Mouse (Mus musculus) ES-Bruce4 (cell line): ENCODE data around the gene Doc2g. TPM values are rescaled to one million over a fixed set of nuclear protein-coding genes. Genes with fewer than 3 reads are reported as not detected.

Experiments
- H3K27ac ChIP-seq: 2 replicates; pipeline ENCODE4 v1.5.1; 2012; ENCODE audit warnings: low read length, inconsistent platforms; ENCODE audit not compliant: insufficient read depth
- H3K27me3 ChIP-seq: 2 replicates; pipeline ENCODE4 v1.6.1; 2012; ENCODE audit warnings: mild to moderate bottlenecking, low read length, inconsistent platforms; ENCODE audit not compliant: control insufficient read depth, poor library complexity, insufficient read depth, severe bottlenecking
- H3K36me3 ChIP-seq: 2 replicates; pipeline ENCODE4 v1.6.1; 2012; ENCODE audit warnings: inconsistent platforms, mild to moderate bottlenecking, low read length, moderate library complexity; ENCODE audit not compliant: control insufficient read depth, poor library complexity, insufficient read depth, severe bottlenecking
- H3K4me1 ChIP-seq: one replicate; pipeline ENCODE4 v1.8.1; 2011; ENCODE audit warnings: low read length; ENCODE audit not compliant: control insufficient read depth, insufficient read depth
- H3K4me3 ChIP-seq: 2 replicates; pipeline ENCODE4 v1.5.1; 2011; ENCODE audit warnings: low read depth, mild to moderate bottlenecking, low read length
- H3K9ac ChIP-seq: 2 replicates; pipeline ENCODE4 v1.6.1; 2012; ENCODE audit warnings: low read depth, mild to moderate bottlenecking, inconsistent platforms; ENCODE audit not compliant: poor library complexity, severe bottlenecking
- H3K9me3 ChIP-seq: replicated peaks from 2 replicates; pipeline ENCODE4 v1.6.1; 2012; ENCODE audit warnings: mild to moderate bottlenecking, low read length, inconsistent platforms; ENCODE audit not compliant: control insufficient read depth, poor library complexity, insufficient read depth, severe bottlenecking
- CTCF ChIP-seq: IDR thresholded peaks from one replicate; pipeline ENCODE4 v1.8.1; 2011; ENCODE audit warnings: low read depth, low read length
- EP300 ChIP-seq: IDR thresholded peaks from 2 replicates; pipeline ENCODE4 v1.6.1; 2011; ENCODE audit warnings: low read depth, low read length; ENCODE audit not compliant: insufficient read depth
- POLR2A ChIP-seq: IDR thresholded peaks from one replicate; pipeline ENCODE4 v1.8.1; 2011; ENCODE audit warnings: low read length; ENCODE audit not compliant: insufficient read depth
- polyA plus RNA-seq: library from polyadenylated mRNA; stranded (reverse); fragments of >200 nt; gene quantifications from 2 replicates; pipeline ENCODE4 v1.2.4, GENCODE M21; 2011; ENCODE audit warnings: low read depth; ENCODE audit not compliant: missing spikeins, insufficient read depth, insufficient read length

The Doc2g gene
- polyA plus RNA-seq, 1 experiment: 3.6 TPM

DNA sequence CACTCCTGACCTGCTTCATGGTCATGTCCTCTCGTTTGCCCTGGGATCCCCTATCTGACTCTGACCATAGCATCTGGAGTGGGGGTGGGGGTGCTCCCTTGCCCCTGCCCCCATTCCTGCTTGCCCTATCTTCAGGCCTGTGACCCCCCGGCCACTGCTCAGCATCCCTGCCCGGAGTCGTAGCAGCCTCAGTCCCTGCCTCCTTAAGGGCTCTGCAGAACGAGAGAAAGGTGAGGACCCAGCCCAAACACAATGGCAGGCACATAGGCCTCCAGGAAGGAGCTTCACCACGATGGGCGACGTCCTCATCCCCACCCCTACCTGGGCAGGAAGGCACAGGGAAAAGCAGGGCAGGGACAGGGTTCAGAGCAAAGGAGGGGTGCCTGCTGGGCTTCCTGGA, 4.8 kb upstream of the Doc2g start:
- Histone ChIP-seq H3K4me1 (peaks cover 3% of the 10 kb centered on the region), H3K27ac (no peak overlapping the region), H3K9me3 (no peaks in the 10 kb centered on the region), H3K4me3 (no peak overlapping the region), H3K9ac (no peak overlapping the region), H3K36me3 (no peaks in the 10 kb centered on the region), H3K27me3 (no peaks in the 10 kb centered on the region)
- TF ChIP-seq POLR2A: no peak
- TF ChIP-seq CTCF: no peak
- no peak for TF ChIP-seq EP300

DNA sequence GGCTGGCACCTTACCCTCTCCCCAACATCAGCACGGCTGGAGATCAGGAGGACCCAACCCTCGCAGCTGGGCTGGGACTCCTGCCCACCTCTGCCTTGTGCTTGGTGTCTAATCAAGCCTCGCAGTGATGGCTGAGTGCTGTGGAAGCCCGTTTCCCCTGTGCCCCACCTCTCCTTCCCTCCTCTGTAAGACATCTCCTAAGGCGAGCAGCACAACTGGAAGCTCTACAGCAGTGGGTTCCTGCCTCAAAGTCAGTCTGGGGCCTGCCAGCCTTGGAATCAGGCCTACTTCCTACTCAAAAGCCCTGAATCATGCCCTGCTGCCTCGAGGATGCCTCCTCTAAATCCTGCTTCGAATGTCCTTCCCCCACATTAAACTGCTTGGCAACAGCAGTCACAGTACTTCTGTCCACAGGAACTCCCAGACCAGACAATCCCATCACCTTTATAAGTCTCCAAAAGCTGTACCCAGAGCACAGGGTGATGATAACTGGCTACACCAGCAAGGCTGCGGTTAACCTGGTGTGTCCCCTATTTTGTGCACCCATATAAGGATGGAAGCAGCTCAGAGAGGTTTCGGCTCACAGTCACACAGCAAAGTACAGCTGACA, 3.9 kb upstream of the Doc2g start:
- Histone ChIP-seq H3K4me3 (peak overlapping the region; percentile 65), H3K9ac (peak overlapping the region; percentile 78; the same call in 1 of the 2 replicates), H3K4me1 (peaks cover 3% of the 10 kb centered on the region), H3K27me3 (no peaks in the 10 kb centered on the region), H3K9me3 (no peaks in the 10 kb centered on the region), H3K36me3 (no peaks in the 10 kb centered on the region), H3K27ac (no peak overlapping the region)
- no peak for TF ChIP-seq CTCF
- no peak for TF ChIP-seq EP300
- TF ChIP-seq POLR2A: no peak

DNA sequence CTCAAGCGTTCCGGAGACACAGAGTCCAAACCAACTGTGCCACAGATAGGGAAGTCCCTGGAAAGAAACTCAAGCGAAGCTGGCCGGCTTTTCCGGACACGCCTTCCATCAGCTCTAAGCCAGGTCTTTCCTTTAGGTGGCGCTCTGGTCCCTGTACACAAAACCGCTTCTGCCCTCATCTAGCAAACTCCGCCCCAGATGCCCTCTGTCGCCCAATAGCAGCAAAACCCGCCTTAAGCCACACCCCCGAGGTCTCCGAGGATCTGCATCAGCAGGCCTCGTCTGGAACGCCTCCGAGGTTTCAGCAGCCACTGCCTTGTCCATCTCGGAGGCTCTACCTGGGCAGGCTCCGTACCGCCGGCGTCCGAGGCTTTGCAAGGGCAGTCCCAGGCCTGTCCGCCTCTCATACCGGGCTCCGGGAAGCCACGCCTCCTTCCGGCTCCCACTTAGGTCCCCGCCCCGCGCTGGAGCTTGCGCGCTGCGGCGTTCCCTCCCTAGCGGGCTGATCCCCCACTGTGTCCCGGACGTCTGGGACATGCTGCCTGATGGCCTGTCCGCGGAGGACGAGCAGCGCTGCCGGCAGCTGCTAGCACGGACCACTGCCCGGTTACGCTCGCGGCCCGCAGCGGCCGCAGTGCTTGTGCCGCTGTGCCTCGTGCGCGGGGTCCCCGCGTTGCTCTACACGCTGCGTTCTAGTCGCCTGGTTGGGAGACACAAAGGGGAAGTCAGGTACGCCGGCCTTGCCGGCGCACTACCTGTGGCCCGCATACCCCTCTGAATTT, 2.8 kb upstream of the Doc2g start, which contains the start of the genes Nudt8 and Gm49405:
Nudt8 (plus strand) TSS at position 462 of the 782 bp plus-strand sequence.
Gm49405 (plus strand) TSS at position 508 of the 782 bp plus-strand sequence.
- H3K4me1 ChIP-seq: peaks cover 3% of the 10 kb centered on the region
- H3K9ac ChIP-seq: peak within 1 kb of the TSS; percentile 78
- H3K9me3 ChIP-seq: no peaks in the 10 kb centered on the region
- H3K27me3 ChIP-seq: no peaks in the 10 kb centered on the region
- H3K4me3 ChIP-seq: peak within 1 kb of the TSS; percentile 83
- peak within 1 kb of the TSS; percentile 85 for H3K27ac ChIP-seq
- H3K36me3 ChIP-seq: no peaks in the 10 kb centered on the region
- TF ChIP-seq EP300: no peak
- TF ChIP-seq POLR2A: peak; percentile 76
- peak; percentile 70 for TF ChIP-seq CTCF

DNA sequence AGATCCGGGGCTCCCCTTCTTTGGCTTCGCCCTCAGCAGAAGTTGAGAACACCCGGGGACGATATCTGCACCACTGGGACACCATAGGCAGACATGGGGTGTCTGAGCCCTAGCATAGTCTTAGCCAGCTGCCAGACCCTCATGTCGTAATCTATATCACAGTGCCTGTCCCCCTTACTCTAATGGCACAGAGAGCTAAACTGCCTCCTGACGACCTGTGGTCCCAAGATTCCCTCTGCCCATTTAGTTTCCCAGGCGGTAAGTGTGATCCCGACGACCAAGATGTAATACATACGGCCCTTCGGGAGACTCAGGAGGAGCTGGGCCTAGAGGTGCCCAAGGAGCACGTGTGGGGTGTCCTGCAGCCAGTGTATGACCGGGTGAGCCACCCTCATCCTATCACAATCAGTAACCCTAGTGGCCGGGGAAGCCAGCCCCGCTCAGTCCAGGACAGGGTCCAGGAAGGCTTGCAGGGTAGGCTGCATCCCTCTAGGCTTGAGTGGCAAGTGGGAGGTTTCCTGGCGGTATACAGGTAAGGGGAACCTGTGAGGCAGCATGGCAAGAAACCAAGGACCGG, 2.1 kb upstream of the Doc2g start:
- H3K4me3 ChIP-seq: peak overlapping the region; percentile 83
- TF ChIP-seq POLR2A (no peak), EP300 (no peak), CTCF (no peak)
- no peaks in the 10 kb centered on the region for H3K36me3 ChIP-seq
- H3K27me3 ChIP-seq: no peaks in the 10 kb centered on the region
- peak overlapping the region; percentile 78 for H3K9ac ChIP-seq
- H3K27ac ChIP-seq: peak overlapping the region; percentile 85
- no peaks in the 10 kb centered on the region for H3K9me3 ChIP-seq
- peaks cover 3% of the 10 kb centered on the region for H3K4me1 ChIP-seq

DNA sequence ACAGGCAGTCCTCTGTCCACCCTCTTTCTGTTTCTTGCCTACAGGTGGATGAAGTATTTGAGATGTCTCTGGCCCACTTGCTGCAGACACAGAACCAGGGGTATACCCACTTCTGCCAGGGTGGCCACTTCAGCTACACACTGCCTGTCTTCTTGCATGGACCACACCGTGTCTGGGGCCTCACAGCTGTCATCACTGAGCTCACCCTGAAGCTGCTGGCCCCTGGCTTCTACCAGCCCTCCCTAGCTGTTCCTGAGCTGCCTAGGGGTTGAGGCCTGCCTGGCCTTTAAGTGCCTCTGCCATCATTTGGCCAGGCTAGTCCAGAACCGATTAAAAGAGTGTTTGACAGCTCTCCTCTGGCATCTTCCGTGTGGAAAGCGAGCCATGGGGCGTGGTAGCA, 1.4 kb upstream of the Doc2g start:
- Histone ChIP-seq H3K27ac (no peak overlapping the region), H3K9me3 (no peaks in the 10 kb centered on the region), H3K27me3 (no peaks in the 10 kb centered on the region), H3K4me3 (no peak overlapping the region), H3K9ac (peak overlapping the region; percentile 78), H3K4me1 (peaks cover 3% of the 10 kb centered on the region), H3K36me3 (no peaks in the 10 kb centered on the region)
- TF ChIP-seq EP300: no peak
- TF ChIP-seq POLR2A: no peak
- TF ChIP-seq CTCF: no peak

DNA sequence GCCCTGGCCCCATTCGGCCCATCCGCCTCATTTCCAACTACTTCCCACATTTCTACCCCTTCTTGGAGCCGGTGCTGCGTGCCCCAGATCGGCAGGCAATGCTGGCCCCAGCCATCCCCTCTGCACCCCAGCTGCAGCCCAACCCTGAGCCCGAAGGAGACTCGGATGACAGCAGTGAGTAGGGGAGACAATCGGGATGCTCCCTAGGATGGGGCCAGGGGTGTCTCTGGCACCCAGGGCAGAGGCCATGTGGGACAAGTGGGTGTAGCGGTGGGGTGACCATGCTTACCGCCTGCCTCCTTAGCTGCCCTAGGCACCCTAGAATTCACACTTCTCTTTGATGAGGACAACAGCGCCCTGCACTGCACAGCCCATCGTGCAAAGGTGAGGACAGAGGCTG, 528 bp downstream of the Doc2g start:
- Histone ChIP-seq H3K4me1 (peaks cover 3% of the 10 kb centered on the region), H3K9ac (peak overlapping the region; percentile 19; the same call in 1 of the 2 replicates), H3K36me3 (0 out of 2 replicates have a peak, but pooled peaks cover 5% of the 10 kb centered on the region), H3K27ac (no peak overlapping the region), H3K4me3 (peak overlapping the region; percentile 34), H3K27me3 (no peaks in the 10 kb centered on the region), H3K9me3 (no peaks in the 10 kb centered on the region)
- TF ChIP-seq EP300 (no peak), POLR2A (no peak), CTCF (no peak)
